Mouse (Mus musculus) kidney, postnatal 25 days (tissue): ENCODE data around the gene Saysd1.
"Not testable (repeated sequence)": the region's sequence is repeated elsewhere in the genome, so short reads cannot be mapped to it uniquely, and the experiment has no call there.

Experiments used
- DNase-seq, 2 experiments: peaks; one replicate each; pipeline ENCODE4 v3.0.0; 2021; ENCODE audit warnings: mixed read lengths in 2 of 2

Saysd1 gene

DNA sequence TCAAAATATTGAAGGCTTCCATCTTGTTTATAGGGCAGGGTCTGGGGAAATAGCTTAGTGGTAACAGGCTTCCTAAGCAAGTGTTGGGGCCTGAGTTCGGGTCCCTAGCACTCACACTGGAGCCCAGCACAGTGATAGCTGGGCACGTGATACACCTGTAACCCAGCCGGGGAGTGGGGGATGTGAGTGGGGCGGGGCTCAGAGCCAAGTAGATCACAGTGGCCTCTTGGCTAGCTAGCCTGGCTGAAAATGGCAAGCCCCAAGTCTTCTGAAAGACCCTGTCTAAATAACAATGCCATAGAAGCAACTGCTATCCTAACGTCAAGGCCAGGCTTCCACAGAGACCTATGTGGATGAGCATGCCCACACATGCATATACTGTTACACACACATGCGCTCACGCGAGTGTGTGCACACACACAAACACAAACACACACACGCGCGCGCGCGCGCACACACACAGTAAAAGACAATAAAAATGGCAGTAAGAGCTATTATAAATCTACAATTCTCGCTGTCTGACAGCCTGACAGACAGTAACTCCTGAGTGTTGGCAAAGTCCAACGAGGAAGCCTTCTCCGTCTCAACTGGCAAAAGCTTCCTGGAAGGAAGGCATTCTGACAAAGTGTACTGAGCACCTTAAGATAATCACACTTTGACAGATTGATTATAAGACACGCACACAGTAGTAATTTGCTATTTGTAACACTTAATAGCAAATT is 106.2 kb downstream of the Saysd1 start:
- DNase-seq: no peak

DNA sequence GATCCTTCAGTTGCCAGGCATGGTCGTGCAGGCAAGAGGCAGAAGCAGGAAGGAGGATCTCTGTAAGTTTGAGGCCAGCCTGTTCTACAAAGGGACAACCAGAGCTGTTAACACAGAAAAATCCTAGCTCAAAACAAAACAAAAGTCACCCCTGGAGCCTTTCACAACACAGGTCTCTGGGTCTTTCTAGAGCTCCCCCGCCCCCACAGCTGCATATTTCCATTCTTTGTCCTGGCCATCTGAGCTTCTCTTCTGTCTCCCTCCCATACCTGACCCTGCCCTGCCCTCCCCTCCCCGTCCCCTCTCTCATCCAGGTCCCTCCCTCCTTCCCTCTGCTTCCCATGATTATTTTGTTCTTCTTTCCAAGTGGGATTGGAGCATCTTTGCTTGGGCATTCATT is 108.7 kb downstream of the Saysd1 start:
- DNase-seq: no peak

DNA sequence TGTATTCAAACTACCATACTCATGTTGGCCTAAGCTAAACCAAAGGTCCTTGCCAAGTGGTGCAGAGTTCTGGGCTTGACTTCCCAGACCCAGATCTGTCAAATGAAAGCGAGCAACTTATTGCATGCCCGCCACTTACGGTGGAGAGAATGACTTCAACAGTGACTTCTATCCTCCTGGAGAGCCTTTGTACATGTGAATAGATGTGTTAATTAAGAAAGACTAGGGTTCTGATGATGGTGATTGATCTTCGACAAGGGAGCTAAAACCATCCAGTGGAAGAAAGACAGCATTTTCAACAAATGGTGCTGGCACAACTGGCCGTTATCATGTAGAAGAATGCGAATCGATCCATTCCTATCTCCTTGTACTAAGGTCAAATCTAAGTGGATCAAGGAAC is 110.9 kb downstream of the Saysd1 start:
- not testable (repeated sequence) for DNase-seq
